Mouse (Mus musculus): ENCODE measurements around the gene Babam2.

DNA sequence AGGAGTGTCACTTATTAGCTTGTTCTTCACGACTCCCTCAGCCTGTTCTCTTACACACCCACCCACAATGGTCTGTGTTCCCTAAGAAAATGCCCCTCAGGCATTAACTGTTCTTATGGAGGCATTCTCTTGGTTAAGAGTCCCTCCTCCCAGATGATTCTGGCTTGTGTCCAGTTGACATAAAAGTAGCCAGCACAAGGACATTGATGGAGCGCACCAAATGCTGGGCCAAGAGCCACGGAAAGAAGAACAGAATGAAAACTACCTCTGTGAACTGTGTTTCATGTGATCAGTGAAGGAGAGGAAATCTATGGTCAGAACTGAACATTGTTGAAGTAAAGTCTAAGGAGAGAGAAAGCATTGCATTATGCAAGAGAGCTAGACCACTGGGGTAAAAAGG is 89.7 kb downstream of the Babam2 start:
- no peak for TF ChIP-seq GATA1 (IDR thresholded peaks at IDR 0.05; ENCODE audit: low read length)
- TF ChIP-seq TAL1 (IDR thresholded peaks at IDR 0.05; ENCODE audit: low read length): no peak

Data from erythroblast, embryonic 14.5 days (primary cell).